Mouse (Mus musculus) olfactory bulb, adult 2 months (tissue): Measurements from ENCODE around the gene Hoxa5.

Experiments used
- CTCF ChIP-seq: fragments of 200-500 bp; IDR thresholded peaks from 2 replicates; pipeline ENCODE4 v1.5.1; 2012; ENCODE audit warnings: low read depth, mild to moderate bottlenecking, low read length, moderate library complexity; ENCODE audit not compliant: insufficient read depth
- POLR2A ChIP-seq: fragments of 200-500 bp; IDR thresholded peaks from 2 replicates; pipeline ENCODE4 v1.6.1; 2012; ENCODE audit warnings: mild to moderate bottlenecking, low read depth, low read length, moderate library complexity; ENCODE audit not compliant: insufficient read depth

DNA sequence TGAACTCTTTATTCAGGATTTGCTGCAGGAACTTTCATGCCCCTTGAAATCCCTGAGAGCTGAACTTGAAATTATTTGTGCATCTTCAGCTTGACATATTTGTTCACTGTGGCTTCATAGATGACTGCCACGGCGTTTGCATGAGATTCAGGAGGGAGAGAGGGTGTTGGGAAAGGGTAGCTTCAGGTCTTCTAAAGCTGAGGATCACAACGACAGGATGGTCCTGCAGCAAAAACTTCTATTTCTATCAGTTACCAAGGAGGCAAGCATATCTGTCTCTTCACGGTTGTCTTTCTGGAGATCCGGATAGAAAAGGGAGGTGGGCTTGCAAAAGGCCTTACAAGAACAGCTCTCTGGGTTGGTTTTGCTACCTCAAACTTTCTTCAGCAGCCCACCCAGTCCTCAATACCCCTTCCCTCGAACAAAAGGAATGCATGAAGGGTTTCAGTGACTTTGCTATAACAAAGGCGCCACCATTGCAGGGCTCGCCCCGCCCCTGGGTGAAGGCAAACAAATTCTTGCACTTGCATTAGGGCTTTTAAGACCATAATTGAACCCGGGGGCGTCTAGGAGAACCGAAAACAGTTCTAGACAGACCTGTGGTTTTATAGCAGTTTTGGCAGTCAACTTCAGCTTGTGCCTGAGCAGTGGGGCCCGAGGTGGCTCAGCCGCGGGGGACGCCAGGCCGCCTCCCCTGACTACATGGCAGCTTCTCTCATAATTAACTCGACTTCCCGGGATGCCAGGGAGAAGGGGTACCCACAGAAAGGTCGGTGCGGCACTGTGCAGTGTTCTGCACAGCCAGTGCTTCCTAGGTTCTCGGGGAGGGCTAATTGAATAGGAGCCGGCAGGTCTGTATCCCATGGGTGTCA, 43.6 kb upstream of the Hoxa5 start:
- TF ChIP-seq CTCF (no peak), POLR2A (no peak)
